Mouse (Mus musculus): ENCODE measurements around the gene Brd3os.

Gene Brd3os

GRCm38 (mm10) chr2:27441767-27442707 lies at the start of gene Brd3os:
Gene Brd3os, plus strand, starts transcription at chr2:27442324.
- DNase-seq (ENCODE audit: low read depth), result peak; percentile 85

- DNase-seq (ENCODE audit: low read depth), result no peak
These were observed 47.8 kb upstream of the Brd3os start for GRCm38 (mm10) chr2:27394158-27394832.

GRCm38 (mm10) chr2:27396656-27397440 lies 45.3 kb upstream of the Brd3os start:
- DNase-seq (ENCODE audit: low read depth), result no peak

- DNase-seq (ENCODE audit: low read depth), result no peak
These were observed 42.0 kb upstream of the Brd3os start for GRCm38 (mm10) chr2:27400083-27400482.

DNA sequence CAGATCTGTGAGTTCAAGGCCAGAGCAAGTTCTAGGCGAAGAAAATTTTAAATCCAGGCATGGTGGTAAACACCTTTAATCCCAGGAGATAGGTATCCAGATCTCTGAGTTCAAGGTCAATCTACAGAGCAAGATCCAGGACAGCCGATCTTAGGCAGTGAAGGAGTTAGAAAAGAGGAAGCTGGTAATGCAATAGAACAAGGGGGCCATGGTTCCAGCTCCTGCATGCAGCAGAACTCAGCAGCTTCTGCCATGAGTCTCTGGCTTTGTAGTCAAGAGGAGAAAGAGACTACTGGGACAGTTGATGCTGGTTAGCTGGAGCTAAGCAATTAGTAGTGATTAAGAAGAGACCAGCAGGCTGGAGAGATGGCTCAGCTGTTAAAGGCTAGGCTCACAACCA lies 40.6 kb upstream of the Brd3os start:
- DNase-seq (ENCODE audit: low read depth), result no peak

DNA sequence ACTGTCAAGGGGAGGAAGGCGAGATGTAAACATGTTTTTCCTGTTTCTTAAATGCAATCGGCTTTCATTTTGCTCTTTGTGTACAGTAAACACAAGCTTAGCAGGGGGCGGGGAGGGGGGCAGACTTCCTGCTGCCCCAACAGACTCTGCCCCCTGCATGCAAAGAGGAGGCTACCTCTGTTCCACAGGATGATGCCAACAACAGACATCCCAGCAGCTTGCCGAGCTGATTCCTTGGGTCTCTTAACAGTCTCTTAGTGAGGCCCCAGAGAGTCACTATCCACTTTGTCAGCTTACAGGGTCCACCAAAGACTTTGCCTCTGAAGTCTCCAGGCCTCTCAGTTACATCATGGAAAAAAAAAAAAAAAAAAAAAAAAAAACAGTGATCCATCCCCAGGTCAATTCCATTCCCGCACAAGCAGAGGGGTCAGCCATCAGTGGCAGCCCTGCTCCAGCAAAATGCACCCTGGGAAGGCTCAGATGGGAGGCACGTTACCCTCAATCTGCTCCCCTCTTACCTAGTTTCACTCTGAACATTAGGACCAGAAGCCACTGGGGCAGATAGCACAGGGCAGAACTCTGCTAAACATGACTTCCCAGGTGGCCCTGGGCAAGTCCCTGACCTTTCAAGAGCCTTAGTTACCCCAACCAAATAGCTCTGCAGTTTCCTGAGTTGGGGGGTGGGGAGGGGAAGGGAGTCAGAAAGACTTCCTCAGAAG lies 37.6 kb upstream of the Brd3os start:
- DNase-seq (ENCODE audit: low read depth), result no peak

GRCm38 (mm10) chr2:27405094-27405884 lies 36.8 kb upstream of the Brd3os start:
- no peak for DNase-seq (ENCODE audit: low read depth)

DNA sequence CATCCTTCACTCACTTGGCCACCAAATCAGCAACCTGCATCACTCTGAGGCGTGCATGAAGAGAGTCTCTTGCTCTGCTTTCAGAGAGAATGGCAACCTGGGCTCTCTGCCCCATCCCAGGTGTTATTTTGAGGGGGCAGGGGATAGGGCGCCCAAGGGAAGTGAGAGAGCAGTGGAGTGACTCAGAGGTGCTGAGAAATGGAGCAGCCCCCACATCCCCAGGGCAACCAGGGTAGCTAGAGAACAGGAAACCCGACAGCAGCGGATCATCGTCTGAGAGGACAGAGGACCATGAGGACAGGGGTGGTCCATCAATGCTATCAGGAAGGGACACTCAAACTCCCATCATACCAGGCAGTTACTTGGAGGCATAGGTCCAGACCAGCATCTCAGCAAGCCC lies 35.2 kb upstream of the Brd3os start:
- no peak for DNase-seq (ENCODE audit: low read depth)

DNA sequence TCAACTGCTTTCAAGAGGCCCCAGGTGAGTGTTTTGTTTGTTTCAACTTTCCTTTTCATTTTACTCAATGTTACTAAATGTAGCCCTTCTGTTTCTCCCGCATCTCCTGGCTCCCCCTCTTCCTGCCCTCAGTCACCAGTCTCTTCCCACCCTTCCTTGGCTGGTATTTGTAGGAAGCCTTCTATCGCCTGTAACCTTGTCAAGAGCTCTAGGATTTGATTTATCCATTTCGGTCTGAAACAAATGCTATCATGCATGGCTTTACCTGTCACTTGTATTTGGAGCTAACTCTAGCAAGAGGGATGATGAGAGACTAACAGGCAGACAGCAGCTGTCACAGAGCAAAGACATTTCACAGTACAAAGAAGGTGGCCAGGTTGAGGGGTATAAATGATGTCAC lies 33.9 kb upstream of the Brd3os start:
- no peak for DNase-seq (ENCODE audit: low read depth)

DNA sequence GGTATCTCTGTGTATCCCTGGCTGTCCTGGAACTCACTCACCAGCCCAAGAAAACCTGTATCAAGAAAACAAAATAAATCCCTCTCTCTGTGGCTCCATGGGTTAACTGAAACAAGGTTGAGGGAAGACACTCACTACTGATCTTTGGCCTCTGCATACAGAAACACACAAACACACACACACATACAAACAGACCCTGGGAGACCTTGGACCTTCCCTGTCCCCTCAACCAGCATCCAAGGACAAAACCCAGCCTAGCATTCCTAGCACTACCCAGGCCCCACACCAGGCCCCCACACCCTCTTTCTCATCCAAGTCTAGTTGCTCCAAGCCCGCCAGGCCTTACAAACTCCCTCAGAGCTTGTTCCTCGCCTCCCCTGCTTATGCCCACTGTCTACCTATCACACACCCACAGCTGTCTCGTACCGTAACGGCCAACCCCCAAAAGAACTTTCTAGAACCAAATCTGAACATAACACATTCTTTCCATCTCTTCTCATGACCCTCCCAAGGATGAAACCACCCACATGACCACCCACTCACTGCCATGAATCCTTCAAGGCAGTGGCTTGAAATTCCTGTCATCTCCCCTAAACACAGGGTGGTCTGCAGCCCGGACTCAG lies 31.5 kb upstream of the Brd3os start:
- DNase-seq (ENCODE audit: low read depth), result no peak

- DNase-seq (ENCODE audit: low read depth), result no peak
These were observed 30.4 kb upstream of the Brd3os start for GRCm38 (mm10) chr2:27411688-27412174.

- DNase-seq (ENCODE audit: low read depth), result no peak
These were observed 29.8 kb upstream of the Brd3os start for GRCm38 (mm10) chr2:27412245-27412800.

DNA sequence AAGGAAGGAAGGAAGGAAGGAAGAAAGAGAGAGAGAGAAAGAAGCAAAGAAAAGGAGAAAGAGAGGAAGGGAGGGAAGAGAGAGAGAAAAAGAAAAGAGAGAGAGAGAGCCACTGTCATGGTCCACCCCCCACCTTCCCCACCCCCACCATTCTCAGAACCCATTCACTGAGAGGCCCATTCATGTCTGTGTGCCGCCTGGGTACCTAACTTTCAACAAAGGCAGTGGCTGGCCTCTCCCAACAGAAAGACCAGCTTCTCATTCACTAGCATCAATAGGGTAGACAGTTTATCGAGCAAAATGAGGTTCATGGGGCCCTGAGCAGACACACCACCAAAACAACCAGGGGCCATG lies 28.6 kb upstream of the Brd3os start:
- no peak for DNase-seq (ENCODE audit: low read depth)

- DNase-seq (ENCODE audit: low read depth), result no peak
These were observed 28.0 kb upstream of the Brd3os start for GRCm38 (mm10) chr2:27413936-27414657.

DNA sequence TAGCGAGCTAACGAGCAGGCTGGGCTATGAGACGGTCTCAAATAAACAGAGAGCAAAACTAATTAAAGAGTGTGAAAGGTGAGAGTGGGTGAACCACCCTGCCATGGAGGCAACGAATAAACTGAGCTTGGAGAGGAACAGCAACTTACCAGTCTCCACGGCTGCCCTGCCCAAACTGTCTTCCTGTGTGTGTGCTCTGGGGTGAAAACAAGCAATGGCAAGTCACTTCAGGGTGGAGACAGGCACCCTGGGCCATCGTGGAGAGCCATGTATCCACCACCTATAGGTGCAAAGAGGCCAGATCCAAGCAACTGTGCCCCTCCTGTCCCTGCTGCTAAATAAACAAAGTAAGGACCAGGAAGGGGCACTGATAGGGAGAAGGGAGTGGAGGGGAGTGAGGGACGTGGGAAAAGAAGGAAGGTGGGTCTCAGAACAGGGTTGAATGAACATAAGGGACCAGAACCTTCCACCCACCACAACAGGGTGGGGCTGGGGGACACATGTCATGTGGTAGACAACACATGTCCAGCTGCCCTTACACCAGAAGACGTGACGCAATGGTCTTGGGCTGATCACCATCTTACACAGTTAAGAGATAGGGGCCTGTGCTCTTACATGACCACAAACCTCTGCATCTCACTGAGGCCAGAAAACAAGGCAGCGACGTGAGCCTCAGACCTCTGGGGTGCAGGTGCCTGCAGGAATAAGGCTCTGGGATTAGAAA lies 26.9 kb upstream of the Brd3os start:
- DNase-seq (ENCODE audit: low read depth), result no peak

- DNase-seq (ENCODE audit: low read depth), result no peak
These were observed 25.7 kb upstream of the Brd3os start for GRCm38 (mm10) chr2:27416425-27416824.

GRCm38 (mm10) chr2:27417648-27418153 lies 24.4 kb upstream of the Brd3os start:
- DNase-seq (ENCODE audit: low read depth), result no peak

- no peak for DNase-seq (ENCODE audit: low read depth)
These were observed 23.5 kb upstream of the Brd3os start for GRCm38 (mm10) chr2:27418577-27419070.
